Mouse (Mus musculus) mesoderm, embryonic 11.5 days (tissue): ENCODE measurements around the gene Plcb4.
A peak's percentile ranks its signal among the peaks of the same experiment; 100 is the strongest.

Source experiments
- DNase-seq: peaks from one replicate; pipeline ENCODE4 v3.0.0-alpha.2; 2012; ENCODE audit warnings: low read depth, low spot score

Plcb4 gene

GRCm38 (mm10) chr2:136002118-136002517, 343.3 kb downstream of the Plcb4 start:
- DNase-seq: no peak

DNA sequence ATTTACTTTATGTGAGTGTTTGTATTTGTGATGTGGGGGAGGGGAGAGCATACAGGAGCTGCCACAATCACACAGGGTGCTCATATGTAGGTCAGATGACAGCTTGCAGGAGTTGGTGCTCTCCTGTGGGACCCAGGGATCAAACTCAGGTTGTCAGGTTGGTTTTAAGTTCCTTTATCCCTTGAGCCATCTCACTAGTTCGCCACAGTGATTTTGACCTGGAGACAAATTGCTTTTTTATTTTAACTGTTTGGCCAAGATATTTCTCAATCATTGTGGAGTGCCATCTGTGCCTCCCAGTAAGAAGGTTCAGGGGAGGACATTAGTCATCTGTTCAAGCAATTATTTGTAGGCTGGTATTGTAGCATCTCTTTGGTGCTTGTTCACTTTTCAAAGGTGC, 345.0 kb downstream of the Plcb4 start:
- no peak for DNase-seq

DNA sequence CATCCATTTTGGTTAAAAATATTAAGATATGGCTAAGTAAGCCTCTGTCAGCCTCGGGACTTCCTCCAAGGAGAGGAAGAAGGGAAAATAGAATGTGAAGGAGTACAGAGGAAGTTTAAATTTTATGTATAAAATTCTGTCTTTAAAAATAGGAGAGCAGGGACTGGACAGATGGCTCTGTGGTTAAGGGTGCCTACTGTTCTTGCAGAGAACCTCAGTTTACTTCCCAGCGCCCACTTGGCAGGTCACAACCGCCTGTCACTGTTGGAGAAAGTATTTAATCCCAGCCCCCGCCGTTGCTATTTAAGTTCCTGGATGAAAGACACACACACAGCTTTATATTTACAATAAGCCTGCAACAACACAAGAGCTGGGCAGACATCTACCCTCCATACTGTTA, 347.5 kb downstream of the Plcb4 start:
- no peak for DNase-seq

- DNase-seq: no peak
Observed at GRCm38 (mm10) chr2:136012759-136013158, 353.9 kb downstream of the Plcb4 start.

- no peak for DNase-seq
Observed at GRCm38 (mm10) chr2:136048464-136048863, 389.7 kb downstream of the Plcb4 start.

DNA sequence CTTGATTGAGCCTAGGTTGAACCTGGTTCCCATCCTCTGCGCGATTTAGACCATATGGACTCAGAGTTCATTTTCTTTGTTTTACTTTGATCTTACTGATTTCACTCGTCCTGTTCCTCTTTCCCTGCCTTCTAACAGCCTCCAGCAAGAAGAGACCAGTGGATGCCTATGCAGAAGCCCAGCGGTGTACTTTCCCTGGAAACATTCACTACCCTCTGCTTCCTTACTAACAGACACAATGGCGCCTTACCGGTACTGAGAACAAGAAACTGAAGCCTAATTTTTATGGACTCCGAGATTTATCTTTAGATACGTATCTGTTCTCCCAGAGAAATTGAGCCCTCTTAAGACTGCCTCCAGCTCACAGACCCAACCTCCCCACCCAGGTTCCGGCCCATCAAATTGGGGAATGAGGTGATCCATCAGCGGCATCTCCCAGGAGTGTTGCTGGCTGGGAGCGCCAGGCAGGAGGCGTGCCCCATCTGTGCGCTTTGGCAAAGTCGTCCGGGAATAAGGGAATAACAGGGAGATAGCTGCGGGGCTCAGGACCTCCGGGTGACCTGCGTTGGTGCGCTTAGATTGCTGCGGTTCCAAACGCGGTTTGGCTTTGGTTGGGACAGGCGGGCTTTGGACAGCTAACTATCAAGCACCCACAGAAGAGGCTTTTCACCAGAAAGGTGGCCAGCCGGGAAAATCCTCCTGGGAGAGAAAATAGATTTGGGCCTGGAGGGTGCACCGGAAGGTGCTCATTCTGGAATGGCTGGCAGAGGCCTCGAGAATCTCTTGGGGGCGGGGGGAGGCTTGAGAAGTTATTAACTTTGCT, 392.2 kb downstream of the Plcb4 start:
- DNase-seq: peak; percentile 63

GRCm38 (mm10) chr2:136051688-136052289, 393.0 kb downstream of the Plcb4 start, which contains the start of gene Lamp5:
Gene Lamp5, plus strand, starts transcription at chr2:136052239.
- peak; percentile 54 for DNase-seq

- DNase-seq: peak; percentile 39
Observed at GRCm38 (mm10) chr2:136057861-136058331, 399.1 kb downstream of the Plcb4 start.

DNA sequence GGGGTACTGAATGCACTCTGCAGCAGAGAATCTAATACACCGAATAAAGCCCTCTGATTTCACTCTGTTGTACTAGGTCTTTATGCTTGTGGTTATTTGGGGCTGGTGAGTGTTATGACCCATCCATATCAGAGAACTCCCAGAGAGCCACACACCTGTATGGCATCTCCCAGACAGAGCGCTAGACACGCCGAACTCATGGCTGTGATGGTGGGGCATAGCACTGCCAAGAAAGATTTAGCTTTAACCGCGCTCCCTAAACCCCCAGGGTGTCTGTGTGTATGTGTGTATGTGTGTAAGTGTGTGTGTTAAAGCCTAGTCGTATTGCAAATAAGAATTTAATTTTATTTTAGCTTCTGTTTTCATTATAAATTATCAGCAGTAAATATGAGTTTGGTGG, 399.6 kb downstream of the Plcb4 start:
- DNase-seq: no peak

DNA sequence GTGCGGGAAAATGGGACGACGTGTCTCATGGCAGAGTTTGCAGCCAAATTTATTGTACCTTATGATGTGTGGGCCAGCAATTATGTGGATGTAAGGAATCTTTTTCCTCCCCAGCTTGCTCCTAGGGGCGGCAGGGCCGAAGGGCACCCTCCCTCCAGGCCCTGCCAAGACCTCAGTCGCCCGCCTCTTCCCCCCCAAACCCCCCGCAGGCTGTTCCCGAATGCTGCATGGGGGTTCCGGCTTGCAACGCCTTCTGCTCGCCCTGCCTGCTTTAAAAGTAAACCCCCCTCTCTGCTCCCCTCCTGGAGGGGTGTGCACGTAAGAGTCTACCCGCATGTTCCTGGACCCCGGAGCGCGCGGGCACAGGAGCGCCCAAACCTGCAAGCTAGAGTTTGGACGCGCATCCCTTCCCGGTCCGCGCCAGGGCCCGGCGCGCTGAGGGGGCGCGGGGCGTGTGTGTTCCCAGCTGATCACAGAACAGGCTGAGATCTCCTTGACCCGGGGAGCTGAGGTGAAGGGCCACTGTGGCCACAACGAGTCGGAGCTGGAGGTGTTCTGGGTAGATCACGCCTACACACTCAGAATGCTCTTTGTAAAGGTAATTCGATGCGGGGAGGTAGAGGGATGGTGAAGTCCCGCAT, 400.3 kb downstream of the Plcb4 start:
- DNase-seq: no peak
